ENCODE assay signal across 16 mouse cellular contexts in genomic region chr15:85173425-85173824, GRCm38 (mm10). TPM values are rescaled to one million over a fixed set of nuclear protein-coding genes. Genes with fewer than 3 reads are reported as not detected.
A peak's percentile ranks its signal among the peaks of the same experiment; 100 is the strongest.
DNase-seq lines count a peak whose midpoint lies in the region; ATAC-seq and TF ChIP-seq lines count a peak whose summit lies in the region.
"Had no signal": no experiment of that assay in that cellular context is flagged by ENCODE, and none has a peak within 500 bp of the region (broad histone marks: within the 10 kb centered on the region; RNA-seq: fewer than 3 reads in every experiment).

No protein-coding gene starts in this region.

- no peak for TF ChIP-seq POLR2A in heart, adult 2 months (IDR thresholded peaks at IDR 0.05; ENCODE audit: insufficient read depth, low read depth, low read length)
- no peak for TF ChIP-seq POLR2A in lung, adult 2 months (IDR thresholded peaks at IDR 0.05; ENCODE audit: borderline replicate concordance, extremely low read depth, low read depth, low read length)

- ATAC-seq in heart, embryonic 15.5 days (replicated peaks; ENCODE audit: insufficient number of reproducible peaks, insufficient read depth, low FRiP score, low read depth) = no peak
- ATAC-seq in lung, embryonic 14.5 days (ENCODE audit: insufficient read depth) = no peak
- peak; percentile 36; the same call in 1 of the 2 replicates for ATAC-seq in limb, embryonic 13.5 days (ENCODE audit: low FRiP score, low read depth)
- ATAC-seq in forebrain, embryonic 14.5 days = no peak
- ATAC-seq: CD4-positive, CD25-positive, alpha-beta regulatory T cell, adult 4 months had no signal

- no peaks in the 10 kb centered on the region for H3K36me3 ChIP-seq in heart, embryonic 15.5 days
- H3K36me3 ChIP-seq in heart, adult 2 months (ENCODE audit: control insufficient read depth, insufficient read depth, low read length) = no peaks in the 10 kb centered on the region
- H3K36me3 ChIP-seq in lung, embryonic 14.5 days (ENCODE audit: insufficient read depth) = no peaks in the 10 kb centered on the region
- H3K36me3 ChIP-seq in limb, embryonic 13.5 days = no peaks in the 10 kb centered on the region
- no peaks in the 10 kb centered on the region for H3K36me3 ChIP-seq in forebrain, embryonic 14.5 days (ENCODE audit: control insufficient read depth, insufficient read depth, low read length)
- H3K36me3 ChIP-seq in forebrain, embryonic 10.5 days (replicated peaks) = no peaks in the 10 kb centered on the region
- H3K36me3 ChIP-seq: liver, embryonic 13.5 days; midbrain, embryonic 10.5 days had no signal

- 0 out of 2 replicates have a peak, but pooled peaks cover 7% of the 10 kb centered on the region for H3K27me3 ChIP-seq in heart, embryonic 15.5 days
- H3K27me3 ChIP-seq in heart, adult 2 months (ENCODE audit: control insufficient read depth, insufficient read depth, low read length) = 0 out of 2 replicates have a peak, but pooled peaks cover 2% of the 10 kb centered on the region
- no peaks in the 10 kb centered on the region for H3K27me3 ChIP-seq in lung, embryonic 14.5 days (ENCODE audit: insufficient read depth, low read length)
- H3K27me3 ChIP-seq in limb, embryonic 13.5 days = no peaks in the 10 kb centered on the region
- H3K27me3 ChIP-seq in forebrain, embryonic 14.5 days (replicated peaks; ENCODE audit: control insufficient read depth, insufficient read depth, low read length) = no peaks in the 10 kb centered on the region
- peaks cover 3% of the 10 kb centered on the region; the same call in 1 of the 2 replicates for H3K27me3 ChIP-seq in forebrain, embryonic 10.5 days (ENCODE audit: poor library complexity, severe bottlenecking)
- H3K27me3 ChIP-seq: liver, embryonic 13.5 days had no signal

- no peak overlapping the region for H3K4me3 ChIP-seq in heart, embryonic 15.5 days
- no peak overlapping the region for H3K4me3 ChIP-seq in heart, adult 2 months
- H3K4me3 ChIP-seq in lung, embryonic 14.5 days (ENCODE audit: low read depth, low read length) = no peak overlapping the region
- no peak overlapping the region for H3K4me3 ChIP-seq in lung, adult 2 months (replicated peaks; ENCODE audit: extremely low read depth, low read depth, low read length)
- H3K4me3 ChIP-seq in limb, embryonic 13.5 days = no peak overlapping the region
- no peak overlapping the region for H3K4me3 ChIP-seq in forebrain, embryonic 14.5 days (ENCODE audit: low read depth, low read length)
- no peak overlapping the region for H3K4me3 ChIP-seq in forebrain, embryonic 10.5 days
- H3K4me3 ChIP-seq: liver, embryonic 13.5 days; midbrain, embryonic 10.5 days had no signal

- no peaks in the 10 kb centered on the region for H3K79me2 ChIP-seq in heart, adult 2 months (replicated peaks; ENCODE audit: control insufficient read depth, insufficient read depth, low read length)

- H3K4me1 ChIP-seq in heart, embryonic 15.5 days (replicated peaks) = peaks cover 28% of the 10 kb centered on the region
- no peaks in the 10 kb centered on the region for H3K4me1 ChIP-seq in heart, adult 2 months (ENCODE audit: control insufficient read depth, insufficient read depth, low read length)
- H3K4me1 ChIP-seq in lung, embryonic 14.5 days (ENCODE audit: insufficient read depth) = peaks cover 18% of the 10 kb centered on the region
- peaks cover 3% of the 10 kb centered on the region for H3K4me1 ChIP-seq in lung, adult 2 months (ENCODE audit: control insufficient read depth, insufficient read depth, low read length)
- H3K4me1 ChIP-seq in limb, embryonic 13.5 days = peaks cover 20% of the 10 kb centered on the region
- H3K4me1 ChIP-seq in forebrain, embryonic 14.5 days (ENCODE audit: control insufficient read depth, insufficient read depth, low read length) = no peaks in the 10 kb centered on the region
- H3K4me1 ChIP-seq in forebrain, embryonic 10.5 days = no peaks in the 10 kb centered on the region
- H3K4me1 ChIP-seq: liver, embryonic 13.5 days; midbrain, embryonic 10.5 days had no signal

- H3K9me3 ChIP-seq in heart, embryonic 15.5 days (replicated peaks) = no peaks in the 10 kb centered on the region
- H3K9me3 ChIP-seq in lung, embryonic 14.5 days (ENCODE audit: low read depth, low read length) = no peaks in the 10 kb centered on the region
- H3K9me3 ChIP-seq in limb, embryonic 13.5 days = peaks cover 6% of the 10 kb centered on the region; the same call in 1 of the 2 replicates
- no peaks in the 10 kb centered on the region for H3K9me3 ChIP-seq in forebrain, embryonic 14.5 days (replicated peaks; ENCODE audit: control insufficient read depth, low read length)
- no peaks in the 10 kb centered on the region for H3K9me3 ChIP-seq in forebrain, embryonic 10.5 days
- H3K9me3 ChIP-seq: liver, embryonic 13.5 days; midbrain, embryonic 10.5 days had no signal

- WGBS in heart, embryonic 15.5 days = 18% methylated on average over 8 of the region's 8 CpGs
- 49% methylated on average over 8 of the region's 8 CpGs for WGBS in heart, adult 2 months
- 61% methylated on average over 8 of the region's 8 CpGs for WGBS in lung, embryonic 14.5 days
- 77% methylated on average over 8 of the region's 8 CpGs for WGBS in lung, adult 2 months
- WGBS in limb, embryonic 13.5 days = 48% methylated on average over 8 of the region's 8 CpGs
- WGBS in forebrain, embryonic 14.5 days = 87% methylated on average over 8 of the region's 8 CpGs
- WGBS in forebrain, embryonic 10.5 days = 90% methylated on average over 8 of the region's 8 CpGs

- DNase-seq in heart, adult 2 months = no peak
- DNase-seq in lung, embryonic 14.5 days = no peak
- DNase-seq in lung, adult 2 months = no peak
- DNase-seq in forebrain, embryonic 14.5 days (ENCODE audit: low spot score) = no peak
- no peak for DNase-seq in forebrain, embryonic 10.5 days (ENCODE audit: extremely low spot score, low spot score)
- DNase-seq: cerebellum, adult 11 months; heart, postnatal 14 days; liver, embryonic 13.5 days; lung, postnatal 14 days; right cerebral cortex, postnatal 14 days had no signal

- no peak overlapping the region for H3K9ac ChIP-seq in heart, embryonic 15.5 days
- H3K9ac ChIP-seq in heart, adult 2 months (ENCODE audit: low read depth, low read length) = no peak overlapping the region
- no peak overlapping the region for H3K9ac ChIP-seq in lung, embryonic 14.5 days
- no peak overlapping the region for H3K9ac ChIP-seq in limb, embryonic 13.5 days
- H3K9ac ChIP-seq in forebrain, embryonic 14.5 days (ENCODE audit: low read length) = no peak overlapping the region
- H3K9ac ChIP-seq: liver, embryonic 13.5 days had no signal

- TF ChIP-seq CTCF in heart, adult 2 months (IDR thresholded peaks at IDR 0.05) = no peak
- TF ChIP-seq CTCF in lung, embryonic 14.5 days (IDR thresholded peaks at IDR 0.05; ENCODE audit: low read depth) = no peak
- TF ChIP-seq CTCF in lung, adult 2 months (IDR thresholded peaks at IDR 0.05; ENCODE audit: insufficient read depth, low read length) = no peak

- peak overlapping the region; percentile 51 for H3K27ac ChIP-seq in heart, embryonic 15.5 days
- no peak overlapping the region for H3K27ac ChIP-seq in heart, adult 2 months
- H3K27ac ChIP-seq in lung, embryonic 14.5 days (ENCODE audit: low read depth) = 0 out of 2 replicates have a peak overlapping the region, but pooled peaks have one; percentile 33
- H3K27ac ChIP-seq in limb, embryonic 13.5 days = no peak overlapping the region; the same call in 1 of the 2 replicates
- no peak overlapping the region for H3K27ac ChIP-seq in forebrain, embryonic 14.5 days (ENCODE audit: low read depth, low read length)
- H3K27ac ChIP-seq in forebrain, embryonic 10.5 days = no peak overlapping the region; the same call in 1 of the 2 replicates
- H3K27ac ChIP-seq: liver, embryonic 13.5 days; midbrain, embryonic 10.5 days had no signal

- intact Hi-C loops in heart, adult 2 months (cut with DNase I) = loop anchor here (5.0 kb wide), 1 partner anchor 34 kb away; the partner anchor contains the start of gene Fbln1

- no peak for TF ChIP-seq EP300 in heart, adult 2 months (IDR thresholded peaks at IDR 0.05; ENCODE audit: insufficient read depth, low read depth, low read length)

- peak overlapping the region; percentile 14 for H3K4me2 ChIP-seq in heart, embryonic 15.5 days
- no peak overlapping the region for H3K4me2 ChIP-seq in lung, embryonic 14.5 days
- no peak overlapping the region for H3K4me2 ChIP-seq in limb, embryonic 13.5 days (replicated peaks)
- no peak overlapping the region for H3K4me2 ChIP-seq in forebrain, embryonic 14.5 days (ENCODE audit: low read length)
- H3K4me2 ChIP-seq: liver, embryonic 13.5 days had no signal

RNA-seq across cellular contexts. Expression of gene Fbln1, which starts 32.3 kb away (rescaled TPM):
- polyA plus RNA-seq in heart, embryonic 15.5 days (2015; fragmentation: Nextera tagmentation; extraction: Ambion mirVana) = 119 and 157 TPM in 2 replicates
- 10 to 100 TPM; 88.9 to 96.1 TPM for total RNA-seq in heart, adult 2 months (2021)
- 174 and 240 TPM in 2 replicates for polyA plus RNA-seq in heart, adult 2 months (2012; rRNA removed)
- 277 and 302 TPM in 2 replicates for polyA plus RNA-seq in lung, embryonic 14.5 days (2014; fragmentation: Nextera tagmentation; extraction: Ambion mirVana)
- polyA plus RNA-seq in lung, adult 2 months (2012; rRNA removed) = 116 and 137 TPM in 2 replicates
- 217 and 232 TPM in 2 replicates for polyA plus RNA-seq in limb, embryonic 13.5 days (2015; fragmentation: Nextera tagmentation; extraction: Ambion mirVana)
- 48.9 and 52.1 TPM in 2 replicates for polyA plus RNA-seq in forebrain, embryonic 14.5 days (2014; fragmentation: Nextera tagmentation; extraction: Ambion mirVana)
- 154 and 157 TPM in 2 replicates for polyA plus RNA-seq in forebrain, embryonic 10.5 days (2016; fragmentation: Nextera tagmentation; extraction: Ambion mirVana)
- polyA plus RNA-seq: CD4-positive, CD25-positive, alpha-beta regulatory T cell, adult 4 months had no signal

RNA-seq across cellular contexts. Expression of gene Ribc2, which starts 41.5 kb away (rescaled TPM):
- 0.14 and 0.18 TPM in 2 replicates for polyA plus RNA-seq in heart, embryonic 15.5 days (2015; fragmentation: Nextera tagmentation; extraction: Ambion mirVana)
- total RNA-seq in heart, adult 2 months (2021) = not detected
- 0.14 TPM in 1 of 2 replicates, not detected in the other for polyA plus RNA-seq in heart, adult 2 months (2012; rRNA removed)
- 0.36 and 0.37 TPM in 2 replicates for polyA plus RNA-seq in lung, embryonic 14.5 days (2014; fragmentation: Nextera tagmentation; extraction: Ambion mirVana)
- polyA plus RNA-seq in lung, adult 2 months (2012; rRNA removed) = 0.37 and 0.43 TPM in 2 replicates
- polyA plus RNA-seq in limb, embryonic 13.5 days (2015; fragmentation: Nextera tagmentation; extraction: Ambion mirVana) = 0.83 and 1.3 TPM in 2 replicates
- 0.64 and 0.97 TPM in 2 replicates for polyA plus RNA-seq in forebrain, embryonic 14.5 days (2014; fragmentation: Nextera tagmentation; extraction: Ambion mirVana)
- 0.82 and 0.99 TPM in 2 replicates for polyA plus RNA-seq in forebrain, embryonic 10.5 days (2016; fragmentation: Nextera tagmentation; extraction: Ambion mirVana)
- total RNA-seq: adrenal gland, postnatal 4 days; heart, postnatal 14 days; left cerebral cortex, postnatal 10 days had no signal
- polyA plus RNA-seq: CD4-positive, CD25-positive, alpha-beta regulatory T cell, adult 4 months; liver, embryonic 13.5 days had no signal

RNA-seq across cellular contexts. Expression of gene Smc1b, which starts 41.7 kb away (rescaled TPM):
- polyA plus RNA-seq in heart, embryonic 15.5 days (2015; fragmentation: Nextera tagmentation; extraction: Ambion mirVana) = 0.03 TPM in 1 of 2 replicates, not detected in the other
- total RNA-seq in heart, adult 2 months (2021) = not detected
- not detected in 2 replicates for polyA plus RNA-seq in heart, adult 2 months (2012; rRNA removed)
- 0.16 and 0.21 TPM in 2 replicates for polyA plus RNA-seq in lung, embryonic 14.5 days (2014; fragmentation: Nextera tagmentation; extraction: Ambion mirVana)
- not detected in 2 replicates for polyA plus RNA-seq in lung, adult 2 months (2012; rRNA removed)
- polyA plus RNA-seq in limb, embryonic 13.5 days (2015; fragmentation: Nextera tagmentation; extraction: Ambion mirVana) = 0.18 and 0.24 TPM in 2 replicates
- 0.09 and 0.28 TPM in 2 replicates for polyA plus RNA-seq in forebrain, embryonic 14.5 days (2014; fragmentation: Nextera tagmentation; extraction: Ambion mirVana)
- 0.06 and 0.10 TPM in 2 replicates for polyA plus RNA-seq in forebrain, embryonic 10.5 days (2016; fragmentation: Nextera tagmentation; extraction: Ambion mirVana)
- total RNA-seq: left cerebral cortex, postnatal 10 days had no signal

Comparison
In these comparisons a context has a peak if more than half of its experiments do, and no peak if none do; other contexts are left out.
1. H3K27ac ChIP-seq: peak in heart, embryonic 15.5 days (single experiment) and lung, embryonic 14.5 days (single experiment); none in heart, adult 2 months (single experiment), limb, embryonic 13.5 days (single experiment), forebrain, embryonic 14.5 days (single experiment) and forebrain, embryonic 10.5 days (single experiment).